Mouse (Mus musculus): ENCODE results near the gene Ppp1r36. TPM values are rescaled to one million over a fixed set of nuclear protein-coding genes. Genes with fewer than 3 reads are reported as not detected.
A peak's percentile ranks its signal among the peaks of the same experiment; 100 is the strongest.

The Ppp1r36 gene
- polyA plus RNA-seq (2016; fragmentation: Nextera tagmentation; extraction: Ambion mirVana) = 0.75 and 0.83 TPM in 2 replicates

DNA sequence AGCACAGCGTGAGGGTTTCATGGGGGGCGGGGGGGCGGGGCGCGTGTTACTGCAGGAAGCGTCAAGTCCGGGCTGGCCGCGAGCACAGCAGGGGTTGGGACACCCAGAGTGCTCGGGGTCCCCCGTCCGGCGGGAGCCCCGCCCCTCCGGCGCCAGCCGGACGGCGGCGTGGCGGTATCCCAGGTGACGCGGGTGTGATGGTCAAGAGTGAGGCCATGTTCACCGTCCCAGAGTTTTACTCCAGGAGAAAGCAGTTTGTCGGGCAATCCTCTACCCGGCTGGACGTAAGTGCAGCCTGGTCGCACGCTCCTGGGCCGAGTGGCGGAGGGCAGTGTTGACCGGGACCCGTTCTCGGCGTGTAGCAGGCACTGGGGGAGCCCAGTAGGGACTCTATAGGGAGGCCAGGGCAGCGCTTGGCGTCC is at the start of gene Ppp1r36:
Ppp1r36 (plus strand) TSS at position 106 of the 422 bp plus-strand sequence.
- Histone ChIP-seq H3K36me3 (no peaks in the 10 kb centered on the region), H3K27ac (no peak within 1 kb of the TSS), H3K9me3 (no peaks in the 10 kb centered on the region), H3K9ac (0 out of 2 replicates have a peak within 1 kb of the TSS, but pooled peaks have one; percentile 29), H3K4me2 (replicated peaks) (peak within 1 kb of the TSS; percentile 86), H3K4me1 (peaks cover 7% of the 10 kb centered on the region), H3K4me3 (peak within 1 kb of the TSS; percentile 42), H3K27me3 (replicated peaks) (peaks cover 19% of the 10 kb centered on the region; the same call in 1 of the 2 replicates)
- 2% methylated on average over 37 of the region's 37 CpGs for WGBS
- ATAC-seq (ENCODE audit: low FRiP score, low read depth) = 0 out of 2 replicates have a peak, but pooled peaks have one; percentile 21

GRCm38 (mm10) chr12:76368201-76368789 is 49.0 kb upstream of the Ppp1r36 start:
- Histone ChIP-seq H3K4me2 (replicated peaks) (peak overlapping the region; percentile 87), H3K4me3 (peak overlapping the region; percentile 86), H3K27me3 (replicated peaks) (no peaks in the 10 kb centered on the region), H3K36me3 (no peaks in the 10 kb centered on the region), H3K4me1 (peaks cover 36% of the 10 kb centered on the region), H3K9ac (peak overlapping the region; percentile 97), H3K27ac (no peak overlapping the region), H3K9me3 (no peaks in the 10 kb centered on the region)
- no peak for ATAC-seq (ENCODE audit: low FRiP score, low read depth)
- 5% methylated on average over 9 of the region's 9 CpGs for WGBS

DNA sequence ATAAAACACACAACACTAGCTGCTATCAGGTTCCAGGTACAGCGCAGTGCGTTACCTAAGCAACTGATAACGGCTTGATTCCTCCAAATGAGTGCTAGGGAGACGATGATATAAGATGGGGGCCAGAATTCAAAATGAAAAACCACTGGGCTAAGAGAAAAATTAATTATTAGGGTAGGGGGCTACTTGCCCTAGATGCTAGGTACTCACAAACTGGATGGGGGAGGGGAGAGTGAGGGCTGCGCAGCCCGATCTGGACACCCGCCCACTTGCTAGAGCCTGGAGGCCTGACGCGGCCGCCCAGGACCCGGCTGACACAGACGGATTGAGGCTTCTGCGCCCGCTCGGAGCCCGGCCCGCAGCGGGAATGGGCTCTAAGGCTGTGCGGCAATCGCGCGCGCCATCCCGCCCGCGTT is 48.5 kb upstream of the Ppp1r36 start:
- peak overlapping the region; percentile 97 for H3K9ac ChIP-seq
- H3K4me3 ChIP-seq = peak overlapping the region; percentile 86
- H3K27me3 ChIP-seq (replicated peaks) = no peaks in the 10 kb centered on the region
- ATAC-seq (ENCODE audit: low FRiP score, low read depth) = peak; percentile 52
- H3K27ac ChIP-seq = peak overlapping the region; percentile 95
- H3K36me3 ChIP-seq = no peaks in the 10 kb centered on the region
- WGBS = under 1% methylated on average over 26 of the region's 26 CpGs
- peak overlapping the region; percentile 87 for H3K4me2 ChIP-seq (replicated peaks)
- H3K9me3 ChIP-seq = no peaks in the 10 kb centered on the region
- H3K4me1 ChIP-seq = peaks cover 36% of the 10 kb centered on the region

DNA sequence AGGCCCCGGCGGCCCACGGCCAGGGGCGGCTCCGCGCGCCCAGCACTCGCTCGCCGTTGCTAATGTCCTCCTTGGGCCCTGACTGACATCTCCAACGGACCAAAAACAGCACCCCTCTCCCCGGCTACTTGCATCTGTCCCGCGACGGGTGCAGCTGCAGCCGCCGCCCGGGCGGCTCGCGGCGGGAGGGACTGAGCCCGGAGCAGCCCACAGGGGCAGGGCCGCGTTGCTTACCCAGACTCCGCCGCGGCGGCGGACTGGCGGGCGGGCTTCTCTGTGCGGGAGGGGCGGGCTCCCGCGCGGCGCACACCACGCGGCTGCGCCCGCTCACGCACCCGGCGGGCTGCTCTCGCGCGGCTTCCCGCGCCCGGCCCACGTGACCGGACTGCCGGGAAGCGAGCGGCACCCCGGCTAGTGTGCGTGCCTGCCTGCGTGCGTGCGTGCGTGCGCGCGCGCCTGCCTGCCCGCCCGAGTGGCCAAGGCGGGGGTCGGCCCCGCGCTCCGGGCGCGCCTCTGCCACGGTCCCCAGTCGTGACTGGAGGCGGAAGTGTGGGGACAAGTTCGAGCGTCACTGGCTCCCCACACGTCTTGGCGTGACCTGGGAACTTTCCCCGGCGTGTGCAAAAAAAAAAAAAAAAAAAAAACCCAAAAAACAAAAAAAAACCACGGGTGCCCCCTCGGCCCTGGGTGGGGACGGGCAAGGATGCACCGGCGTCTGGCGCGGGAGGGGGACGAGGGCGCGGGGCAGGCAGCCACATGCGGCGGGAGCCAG is 47.9 kb upstream of the Ppp1r36 start, which contains the start of gene Zbtb25:
Zbtb25 (minus strand) TSS at position 397 of the 772 bp plus-strand sequence.
- H3K27me3 ChIP-seq (replicated peaks) = no peaks in the 10 kb centered on the region
- peak within 1 kb of the TSS; percentile 86 for H3K4me3 ChIP-seq
- H3K27ac ChIP-seq = peak within 1 kb of the TSS; percentile 95
- H3K9me3 ChIP-seq = no peaks in the 10 kb centered on the region
- peaks cover 36% of the 10 kb centered on the region for H3K4me1 ChIP-seq
- H3K4me2 ChIP-seq (replicated peaks) = peak within 1 kb of the TSS; percentile 87
- WGBS = under 1% methylated on average over 91 of the region's 96 CpGs
- peak within 1 kb of the TSS; percentile 97 for H3K9ac ChIP-seq
- ATAC-seq (ENCODE audit: low FRiP score, low read depth) = peak; percentile 85
- no peaks in the 10 kb centered on the region for H3K36me3 ChIP-seq

DNA sequence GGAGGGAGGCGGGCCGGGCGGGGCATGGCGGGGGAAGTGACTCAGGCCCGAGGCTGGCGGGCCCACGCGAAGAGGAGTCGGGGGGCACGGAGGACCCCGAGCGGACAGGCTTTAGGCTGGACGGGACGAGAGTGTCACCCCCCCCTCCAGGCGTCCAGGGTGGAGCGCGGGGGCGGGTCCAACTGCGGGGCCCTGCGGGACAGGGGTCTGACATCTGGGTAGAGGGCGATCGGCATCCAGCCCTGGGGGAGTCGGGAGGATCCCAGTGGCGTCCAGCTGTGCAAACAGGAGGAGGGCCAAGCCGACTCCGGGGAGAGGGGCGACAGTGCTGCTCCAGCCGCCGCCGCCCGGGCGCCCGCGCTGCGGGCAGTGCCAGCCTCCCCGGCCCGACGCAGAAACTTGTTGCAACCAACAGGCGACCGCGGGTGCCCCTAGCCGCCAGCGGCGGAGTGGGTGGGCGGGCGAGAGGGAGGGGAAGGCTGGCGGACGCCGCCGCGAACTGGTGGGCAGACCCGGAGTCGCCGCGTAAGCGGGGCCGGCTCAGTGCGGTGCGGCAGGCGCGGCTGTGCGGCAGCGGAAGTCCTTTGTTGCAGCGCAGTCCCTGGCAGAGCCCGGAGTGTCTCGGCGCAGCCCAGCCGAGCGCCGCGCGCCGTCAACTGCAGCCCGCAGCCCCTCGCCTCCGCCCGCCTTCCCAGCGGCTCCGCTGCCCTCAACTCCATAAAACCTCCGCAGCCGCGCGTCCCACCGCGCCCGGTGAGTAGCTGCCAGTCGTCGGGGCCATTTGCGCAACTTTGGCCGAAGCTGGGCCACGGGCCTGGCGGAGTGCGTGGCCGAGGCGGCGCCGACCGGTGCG is 47.1 kb upstream of the Ppp1r36 start, which contains the start of gene Zbtb1:
Zbtb1 (plus strand) TSS at position 289 of the 853 bp plus-strand sequence.
- peak within 1 kb of the TSS; percentile 87 for H3K4me2 ChIP-seq (replicated peaks)
- peak within 1 kb of the TSS; percentile 86 for H3K4me3 ChIP-seq
- no peaks in the 10 kb centered on the region for H3K27me3 ChIP-seq (replicated peaks)
- no peaks in the 10 kb centered on the region for H3K9me3 ChIP-seq
- peak; percentile 59 for ATAC-seq (ENCODE audit: low FRiP score, low read depth)
- no peaks in the 10 kb centered on the region for H3K36me3 ChIP-seq
- H3K9ac ChIP-seq = peak within 1 kb of the TSS; percentile 97
- WGBS = under 1% methylated on average over 93 of the region's 99 CpGs
- peak within 1 kb of the TSS; percentile 95 for H3K27ac ChIP-seq
- H3K4me1 ChIP-seq = peaks cover 36% of the 10 kb centered on the region

DNA sequence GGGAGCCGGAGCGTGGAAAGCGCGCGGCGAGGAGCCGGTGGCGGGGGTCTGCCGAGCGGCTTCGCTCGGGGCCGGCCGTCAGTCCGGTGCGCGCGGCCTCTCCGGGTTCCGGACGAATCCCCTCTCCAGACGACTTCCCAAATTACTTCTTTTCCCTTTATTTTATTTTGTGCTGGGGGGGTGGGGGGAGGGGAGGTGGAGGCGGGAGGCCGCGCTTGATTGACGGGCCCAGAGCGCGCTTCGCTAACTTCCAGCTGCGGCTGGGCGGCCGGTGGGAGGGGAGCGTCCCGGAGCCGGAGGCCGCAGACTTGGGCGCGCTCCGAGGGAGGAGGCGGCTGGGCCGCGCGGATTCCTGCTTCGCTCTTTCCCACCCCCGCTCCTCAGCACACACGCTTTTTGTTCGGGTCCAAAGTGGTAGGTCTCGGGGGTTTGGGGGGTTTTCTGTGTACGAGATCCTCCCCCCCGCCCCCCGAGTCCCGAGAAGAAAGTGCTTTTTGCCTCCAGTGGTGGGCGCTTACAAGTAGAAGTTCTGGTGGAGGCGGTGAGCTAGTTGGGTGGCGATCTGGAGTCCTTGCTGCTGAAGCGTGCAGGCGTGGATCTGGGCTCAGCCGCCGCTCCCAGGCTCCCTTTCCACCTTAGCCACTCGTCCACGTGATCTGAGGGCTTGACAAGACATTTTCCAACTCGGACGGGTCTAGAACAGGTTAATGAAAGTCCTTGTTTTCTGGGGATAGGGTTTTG is 46.3 kb upstream of the Ppp1r36 start:
- ATAC-seq (ENCODE audit: low FRiP score, low read depth) = peak; percentile 18; the same call in 1 of the 2 replicates
- peaks cover 36% of the 10 kb centered on the region for H3K4me1 ChIP-seq
- under 1% methylated on average over 61 of the region's 63 CpGs for WGBS

GRCm38 (mm10) chr12:76372046-76372445 is 45.3 kb upstream of the Ppp1r36 start:
- Histone ChIP-seq H3K27me3 (replicated peaks) (no peaks in the 10 kb centered on the region), H3K4me3 (peak overlapping the region; percentile 86; the same call in 1 of the 2 replicates), H3K36me3 (no peaks in the 10 kb centered on the region), H3K27ac (no peak overlapping the region), H3K9me3 (no peaks in the 10 kb centered on the region), H3K4me2 (replicated peaks) (peak overlapping the region; percentile 87), H3K9ac (no peak overlapping the region), H3K4me1 (peaks cover 32% of the 10 kb centered on the region)
- 52% methylated on average over 7 of the region's 7 CpGs for WGBS
- no peak for ATAC-seq (ENCODE audit: low FRiP score, low read depth)

More for the DNA sequence above, 46.3 kb upstream of the Ppp1r36 start:
- peak overlapping the region; percentile 95 for H3K27ac ChIP-seq
- peak overlapping the region; percentile 97 for H3K9ac ChIP-seq
- no peaks in the 10 kb centered on the region for H3K36me3 ChIP-seq
- H3K27me3 ChIP-seq (replicated peaks) = no peaks in the 10 kb centered on the region
- H3K4me3 ChIP-seq = peak overlapping the region; percentile 86
- no peaks in the 10 kb centered on the region for H3K9me3 ChIP-seq
- H3K4me2 ChIP-seq (replicated peaks) = peak overlapping the region; percentile 87

DNA sequence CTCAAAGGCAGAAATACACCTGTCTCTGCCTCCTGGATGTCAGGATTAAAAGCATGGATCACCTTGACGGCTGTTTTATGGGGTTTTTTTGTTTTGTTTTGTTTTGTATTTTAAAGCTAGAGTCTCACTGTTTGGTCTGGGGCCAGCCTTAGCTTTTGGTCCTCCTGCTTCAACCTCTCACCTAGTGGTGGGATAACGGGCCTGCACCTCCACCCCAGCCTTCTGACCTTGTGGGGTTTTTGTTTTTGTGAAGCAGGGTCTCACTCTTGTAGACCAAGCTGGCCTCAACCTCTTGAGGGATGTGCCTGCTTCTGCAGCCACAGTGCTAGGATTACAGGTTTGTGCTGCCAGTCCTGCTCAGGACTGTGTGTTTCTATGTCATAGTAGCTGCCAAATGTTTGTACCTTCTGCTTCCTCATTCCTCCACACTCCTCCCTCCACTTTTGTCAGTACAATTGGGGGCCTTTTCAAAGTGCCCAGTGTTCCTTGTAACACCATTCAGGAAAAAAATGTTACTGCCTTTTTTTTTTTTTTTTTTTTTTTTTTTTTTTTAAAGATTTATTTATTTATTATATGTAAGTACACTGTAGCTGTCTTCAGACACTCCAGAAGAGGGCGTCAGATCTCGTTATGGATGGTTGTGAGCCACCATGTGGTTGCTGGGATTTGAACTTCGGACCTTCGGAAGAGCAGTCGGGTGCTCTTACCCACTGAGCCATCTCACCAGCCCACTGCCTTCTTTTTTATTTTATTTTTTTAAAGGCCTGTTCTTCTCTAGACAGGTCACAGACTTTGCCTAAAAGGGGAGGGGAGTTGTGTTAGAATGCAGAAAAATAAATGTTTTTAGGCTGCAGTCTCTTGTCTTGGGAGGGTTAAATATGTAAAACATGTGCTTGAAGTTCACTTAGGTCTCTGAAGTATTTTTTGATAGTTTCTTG is 44.2 kb upstream of the Ppp1r36 start:
- H3K4me1 ChIP-seq = peaks cover 21% of the 10 kb centered on the region
- no peaks in the 10 kb centered on the region for H3K27me3 ChIP-seq (replicated peaks)
- H3K4me2 ChIP-seq (replicated peaks) = peak overlapping the region; percentile 87; the same call in 1 of the 2 replicates
- WGBS = 70% methylated on average over 6 of the region's 7 CpGs
- no peak for ATAC-seq (ENCODE audit: low FRiP score, low read depth)
- H3K36me3 ChIP-seq = no peaks in the 10 kb centered on the region
- no peak overlapping the region for H3K4me3 ChIP-seq
- no peaks in the 10 kb centered on the region for H3K9me3 ChIP-seq
- no peak overlapping the region for H3K9ac ChIP-seq
- no peak overlapping the region for H3K27ac ChIP-seq

DNA sequence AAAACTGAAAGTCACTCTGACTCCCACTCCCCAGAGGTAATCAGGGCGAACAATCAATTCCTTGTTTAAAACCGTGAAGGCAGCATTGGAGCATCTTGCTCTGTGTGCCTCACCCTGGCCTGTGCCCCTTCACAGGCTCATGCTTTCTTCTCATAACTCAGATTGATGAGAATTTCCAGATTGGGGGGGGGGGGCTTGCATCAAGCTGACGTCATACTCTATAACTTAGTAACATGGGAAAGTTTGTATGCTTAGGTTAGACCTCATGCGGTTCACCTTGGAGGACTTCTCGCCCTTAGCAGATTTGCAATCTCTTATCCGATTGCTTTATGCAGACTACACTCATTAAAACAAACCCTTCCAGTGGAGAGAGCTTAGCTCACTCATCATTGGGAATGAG is 43.3 kb upstream of the Ppp1r36 start:
- Histone ChIP-seq H3K27me3 (replicated peaks) (no peaks in the 10 kb centered on the region), H3K4me3 (no peak overlapping the region), H3K4me2 (replicated peaks) (no peak overlapping the region), H3K27ac (no peak overlapping the region), H3K9me3 (no peaks in the 10 kb centered on the region), H3K9ac (no peak overlapping the region), H3K4me1 (peaks cover 14% of the 10 kb centered on the region), H3K36me3 (no peaks in the 10 kb centered on the region)
- 61% methylated on average over 6 of the region's 6 CpGs for WGBS
- ATAC-seq (ENCODE audit: low FRiP score, low read depth) = no peak

GRCm38 (mm10) chr12:76374911-76375310 is 42.4 kb upstream of the Ppp1r36 start:
- Histone ChIP-seq H3K9me3 (no peaks in the 10 kb centered on the region), H3K4me3 (no peak overlapping the region), H3K27ac (no peak overlapping the region), H3K9ac (no peak overlapping the region), H3K27me3 (replicated peaks) (no peaks in the 10 kb centered on the region), H3K36me3 (no peaks in the 10 kb centered on the region), H3K4me2 (replicated peaks) (no peak overlapping the region), H3K4me1 (peaks cover 14% of the 10 kb centered on the region)
- no peak for ATAC-seq (ENCODE audit: low FRiP score, low read depth)
- 76% methylated on average over 4 of the region's 4 CpGs for WGBS

Measured in neural tube, embryonic 12.5 days (tissue).